Mouse (Mus musculus) cerebellum, adult 9-10 months (tissue): ENCODE results near the gene Asns.
"Not testable (repeated sequence)": the region's sequence is repeated elsewhere in the genome, so short reads cannot be mapped to it uniquely, and the experiment has no call there.

Experiments used
- DNase-seq: peaks from one replicate; pipeline ENCODE4 v3.0.0; 2022

Asns gene

GRCm38 (mm10) chr6:7676194-7676901 is 16.7 kb downstream of the Asns start:
- no peak for DNase-seq

- DNase-seq: no peak
These were observed 20.4 kb downstream of the Asns start for GRCm38 (mm10) chr6:7672438-7673253.

GRCm38 (mm10) chr6:7671429-7671828 is 21.6 kb downstream of the Asns start:
- DNase-seq: no peak

DNA sequence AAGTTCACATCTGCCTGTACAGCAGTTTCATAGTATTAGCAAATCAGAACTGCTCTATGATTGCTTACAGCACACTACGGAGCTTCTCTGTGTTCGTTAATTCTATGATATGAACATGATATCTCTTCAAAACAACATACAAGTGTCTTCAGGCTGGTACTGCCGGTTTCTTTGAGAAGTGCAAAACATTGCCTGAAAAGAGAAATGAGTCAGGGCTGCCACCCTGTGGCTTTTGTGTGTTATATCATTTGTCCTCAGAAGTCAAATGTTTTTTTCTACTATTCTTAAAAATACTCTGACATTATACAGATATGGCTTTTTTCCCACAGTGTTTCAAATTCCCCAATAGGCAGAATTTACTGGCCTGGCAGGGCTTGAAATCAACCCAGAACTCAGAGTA is 22.5 kb downstream of the Asns start:
- DNase-seq: no peak

GRCm38 (mm10) chr6:7669721-7670120 is 23.3 kb downstream of the Asns start:
- DNase-seq: no peak

DNA sequence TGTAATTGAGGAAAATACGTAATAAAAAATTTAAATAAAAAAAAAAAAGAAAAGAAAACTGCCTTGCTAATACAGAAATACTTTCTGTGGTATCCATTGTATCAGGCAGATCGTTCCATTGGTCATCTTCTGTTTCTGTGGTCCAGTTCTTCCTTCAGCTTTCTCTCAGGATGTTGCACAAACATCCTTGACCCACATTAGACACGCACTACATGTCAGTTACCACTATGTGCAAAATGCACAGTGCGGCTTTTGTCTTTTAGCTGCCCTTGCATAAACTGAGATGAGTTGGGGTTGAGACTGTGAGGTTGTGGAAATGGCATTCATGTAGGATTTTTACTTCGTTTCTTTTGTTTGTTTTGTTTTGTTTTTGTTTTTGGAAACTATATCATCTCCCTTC is 24.7 kb downstream of the Asns start:
- DNase-seq: no peak

DNA sequence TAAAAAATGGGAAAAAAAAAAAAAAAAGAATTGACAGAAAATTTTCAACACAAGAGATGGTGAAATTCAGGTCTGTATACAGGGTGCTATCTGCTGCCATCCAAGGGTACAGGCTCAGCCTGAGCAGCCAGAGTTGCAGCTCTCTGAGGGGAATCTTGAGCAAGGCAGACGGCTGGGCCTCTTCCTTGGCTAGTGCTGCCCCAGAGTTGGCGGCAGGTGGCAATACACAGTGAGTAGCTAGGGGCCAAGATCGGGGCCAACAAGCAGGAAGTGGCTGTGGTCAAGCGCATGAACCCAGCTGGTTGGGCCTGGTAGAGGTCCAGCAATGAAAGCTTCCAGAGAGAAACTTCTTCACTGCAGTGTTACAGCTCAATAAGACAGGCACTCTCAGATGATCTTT is 27.2 kb downstream of the Asns start:
- DNase-seq: not testable (repeated sequence)

GRCm38 (mm10) chr6:7661455-7661854 is 31.6 kb downstream of the Asns start:
- no peak for DNase-seq

DNA sequence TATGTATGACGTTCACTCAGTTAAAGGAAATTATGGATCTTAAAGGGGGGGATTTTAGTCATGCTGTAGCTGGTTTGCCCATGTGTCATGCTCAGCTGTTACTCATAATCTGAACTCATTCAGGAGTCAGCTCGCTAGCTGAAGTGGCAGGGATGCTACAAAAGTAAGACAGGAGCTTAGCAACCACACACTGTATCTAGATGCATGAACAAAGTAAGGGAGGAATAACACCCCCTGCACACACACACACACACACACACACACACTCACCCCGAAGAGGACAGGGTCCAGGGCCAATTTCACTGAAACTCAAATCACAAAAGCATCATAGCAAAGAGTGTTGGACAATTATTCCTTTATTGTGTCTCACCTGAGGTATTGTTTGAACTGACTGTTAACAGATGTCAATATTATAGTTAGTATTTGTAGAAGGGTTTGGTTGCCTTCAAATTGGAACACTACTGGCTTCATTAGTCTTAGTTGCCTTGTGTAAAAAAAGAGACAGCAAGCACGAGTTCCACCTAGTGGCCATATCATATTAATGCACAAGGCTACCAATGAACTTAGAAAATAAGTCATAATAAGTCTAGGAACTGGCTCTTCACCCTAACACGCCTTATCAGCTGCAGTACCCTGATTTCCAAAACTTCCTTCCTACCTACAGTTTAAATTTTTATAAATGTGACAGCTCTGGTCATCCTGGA is 32.5 kb downstream of the Asns start:
- peak; percentile 42 for DNase-seq

GRCm38 (mm10) chr6:7656601-7657000 is 36.5 kb downstream of the Asns start:
- no peak for DNase-seq

- no peak for DNase-seq
These were observed 44.6 kb downstream of the Asns start for GRCm38 (mm10) chr6:7648458-7648857.
